Mouse (Mus musculus) liver, embryonic 16.5 days (tissue): ENCODE measurements at regions not wholly inside any gene's neighbourhood (a gene's known extent, or its start where the extent isn't known, plus 50 kb on each side); places are given as distances from the start of the nearest gene placed in this dataset.

Experiments
- ATAC-seq: fragments of 200-750 bp; cut with Nextera tagmentation; 2 replicates; pipeline ENCODE4 v1.8.0; 2017; ENCODE audit warnings: low read depth, mild to moderate bottlenecking, moderate number of reproducible peaks, moderate library complexity
- H3K27ac ChIP-seq: fragments of 300-500 bp; sonication (generic); 2 replicates; pipeline ENCODE4 v1.5.1; 2014; ENCODE audit warnings: mild to moderate bottlenecking, low read length
- H3K27me3 ChIP-seq: fragments of 300-500 bp; sonication (generic); 2 replicates; pipeline ENCODE4 v1.6.1; 2014; ENCODE audit warnings: low read depth, low read length, mixed read lengths; ENCODE audit not compliant: control insufficient read depth, insufficient read depth
- H3K36me3 ChIP-seq: fragments of 300-500 bp; sonication (generic); 2 replicates; pipeline ENCODE4 v1.6.1; 2014; ENCODE audit warnings: mild to moderate bottlenecking; ENCODE audit not compliant: control insufficient read depth, insufficient read depth
- H3K4me1 ChIP-seq: fragments of 300-500 bp; sonication (generic); 2 replicates; pipeline ENCODE4 v1.6.1; 2014; ENCODE audit warnings: low read depth, low read length, mixed read lengths; ENCODE audit not compliant: control insufficient read depth
- H3K4me2 ChIP-seq: fragments of 300-500 bp; sonication (generic); 2 replicates; pipeline ENCODE4 v1.6.1; 2014; ENCODE audit warnings: low read depth, low read length, mixed read lengths
- H3K4me3 ChIP-seq: fragments of 300-500 bp; sonication (generic); 2 replicates; pipeline ENCODE4 v1.5.1; 2014; ENCODE audit warnings: low read depth, mild to moderate bottlenecking, low read length
- H3K9ac ChIP-seq: fragments of 300-500 bp; sonication (generic); 2 replicates; pipeline ENCODE4 v1.6.1; 2014; ENCODE audit warnings: low read depth, low read length
- H3K9me3 ChIP-seq: fragments of 300-500 bp; sonication (generic); replicated peaks from 2 replicates; pipeline ENCODE4 v1.6.1; 2016; ENCODE audit warnings: low read length; ENCODE audit not compliant: control insufficient read depth
- WGBS: fragments of 180-500 bp; shearing (Covaris S2); extraction: QIAGEN DNeasy Blood & Tissue Kit; methylation state at CpG from one replicate; pipeline ENCODE4 v1.1.7; 2014; ENCODE audit not compliant: insufficient replicate concordance; 5-methylcytosine and 5-hydroxymethylcytosine counted together

- Histone ChIP-seq H3K4me2 (no peak overlapping the region), H3K4me3 (no peak overlapping the region), H3K9me3 (no peaks in the 10 kb centered on the region), H3K27ac (no peak overlapping the region), H3K27me3 (no peaks in the 10 kb centered on the region), H3K4me1 (peaks cover 16% of the 10 kb centered on the region), H3K36me3 (no peaks in the 10 kb centered on the region), H3K9ac (no peak overlapping the region)
- no peak for ATAC-seq
- WGBS = 76% methylated on average over 4 of the region's 4 CpGs
These were observed 213.2 kb upstream of the P2ry1 start for GRCm38 (mm10) chr3:60789441-60789840.

DNA sequence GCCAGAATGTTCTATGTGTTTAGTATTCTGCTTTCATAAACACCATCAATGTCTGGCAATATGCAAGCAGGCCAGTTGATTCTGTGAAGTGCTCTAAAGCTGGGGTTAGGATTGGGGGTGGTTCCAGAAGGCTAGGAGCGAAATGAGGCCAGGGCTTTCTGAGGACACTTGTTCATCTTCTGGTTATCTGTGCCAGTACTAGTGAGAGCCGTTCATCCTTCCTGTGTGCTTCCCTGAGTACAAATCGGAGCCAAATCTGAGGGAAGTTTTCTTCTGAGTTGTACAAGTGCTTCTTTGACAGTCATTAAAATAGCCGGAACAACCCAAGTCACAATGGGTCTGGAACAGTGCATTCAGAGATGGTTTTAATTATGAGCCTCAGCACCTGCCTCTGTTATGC is 210.4 kb upstream of the P2ry1 start:
- no peaks in the 10 kb centered on the region for H3K27me3 ChIP-seq
- H3K4me1 ChIP-seq = no peaks in the 10 kb centered on the region; the same call in 1 of the 2 replicates
- ATAC-seq = no peak
- H3K4me2 ChIP-seq = no peak overlapping the region
- H3K27ac ChIP-seq = no peak overlapping the region
- H3K9me3 ChIP-seq = no peaks in the 10 kb centered on the region
- 65% methylated on average over 4 of the region's 4 CpGs for WGBS
- H3K4me3 ChIP-seq = no peak overlapping the region
- no peak overlapping the region for H3K9ac ChIP-seq
- no peaks in the 10 kb centered on the region for H3K36me3 ChIP-seq

GRCm38 (mm10) chr3:60796207-60796606 is 206.4 kb upstream of the P2ry1 start:
- H3K36me3 ChIP-seq = no peaks in the 10 kb centered on the region
- H3K27me3 ChIP-seq = no peaks in the 10 kb centered on the region
- no peaks in the 10 kb centered on the region for H3K9me3 ChIP-seq
- no peak overlapping the region for H3K27ac ChIP-seq
- H3K9ac ChIP-seq = no peak overlapping the region
- ATAC-seq = no peak
- H3K4me3 ChIP-seq = no peak overlapping the region
- H3K4me1 ChIP-seq = no peaks in the 10 kb centered on the region
- WGBS = 31% methylated on average over 2 of the region's 2 CpGs
- no peak overlapping the region for H3K4me2 ChIP-seq

DNA sequence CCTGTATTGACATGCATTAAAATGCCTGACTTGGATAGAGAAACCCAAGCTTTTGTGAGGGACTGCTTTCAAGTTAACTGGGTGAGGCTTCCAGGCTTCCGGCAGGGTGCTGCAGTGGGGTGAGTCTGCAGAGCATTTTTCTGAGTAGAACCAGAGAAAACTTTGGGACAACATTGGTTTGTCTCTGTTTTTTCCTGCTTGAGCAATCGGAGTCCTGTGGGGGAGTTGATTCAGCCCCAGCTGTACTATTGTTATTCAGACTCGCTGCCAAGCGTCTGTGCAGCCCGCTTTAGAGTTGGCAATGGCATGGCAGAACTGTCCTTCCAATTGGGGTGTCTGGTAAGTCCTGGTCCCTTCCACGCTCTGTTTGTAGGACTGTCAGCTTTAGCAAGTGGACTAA is 204.8 kb upstream of the P2ry1 start:
- Histone ChIP-seq H3K4me2 (no peak overlapping the region), H3K9me3 (no peaks in the 10 kb centered on the region), H3K9ac (no peak overlapping the region), H3K36me3 (no peaks in the 10 kb centered on the region), H3K27ac (no peak overlapping the region), H3K27me3 (no peaks in the 10 kb centered on the region), H3K4me3 (no peak overlapping the region), H3K4me1 (no peaks in the 10 kb centered on the region)
- ATAC-seq = no peak
- 82% methylated on average over 6 of the region's 6 CpGs for WGBS

DNA sequence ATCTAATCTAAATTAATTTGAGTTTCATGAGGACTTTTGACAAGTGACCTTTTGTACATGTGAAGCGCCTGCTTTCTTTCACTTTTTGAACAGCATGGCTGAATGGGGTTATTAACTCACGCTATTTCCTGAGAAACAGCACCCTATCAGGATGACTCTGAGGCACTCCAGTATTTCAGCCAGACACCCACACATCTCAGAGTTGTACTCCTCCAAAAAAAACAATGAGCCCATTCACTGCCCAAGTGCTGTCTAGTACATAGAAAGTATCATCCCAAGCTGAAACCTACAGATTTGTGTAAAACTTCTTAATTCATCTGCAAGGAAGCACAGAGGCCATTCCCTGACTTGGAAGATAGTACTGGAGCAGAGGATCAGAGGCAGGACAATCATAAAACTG is 204.1 kb upstream of the P2ry1 start:
- 87% methylated on average over 2 of the region's 2 CpGs for WGBS
- no peak for ATAC-seq

DNA sequence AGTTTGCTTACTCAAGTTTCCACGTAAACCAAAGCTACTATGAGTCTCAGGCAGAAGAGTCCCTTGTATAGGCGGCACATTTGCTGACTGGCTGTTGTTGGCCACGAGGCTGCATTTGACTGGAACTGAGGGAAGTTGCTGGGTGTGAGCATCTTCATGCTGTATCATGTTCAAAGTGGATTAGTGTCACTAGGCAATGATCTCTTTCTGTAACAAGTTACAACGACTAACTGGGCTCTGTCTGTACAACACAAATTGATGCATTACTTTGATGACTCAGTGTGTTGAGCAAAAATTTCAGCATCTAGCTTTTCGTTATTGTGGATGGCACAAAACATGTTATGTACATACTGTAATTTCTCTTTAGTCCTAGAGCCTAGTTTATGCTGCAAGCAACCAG is 203.7 kb upstream of the P2ry1 start:
- Histone ChIP-seq H3K9me3 (no peaks in the 10 kb centered on the region), H3K9ac (no peak overlapping the region), H3K4me3 (no peak overlapping the region), H3K27ac (no peak overlapping the region), H3K36me3 (no peaks in the 10 kb centered on the region), H3K4me2 (no peak overlapping the region), H3K4me1 (no peaks in the 10 kb centered on the region), H3K27me3 (no peaks in the 10 kb centered on the region)
- 70% methylated on average over 5 of the region's 5 CpGs for WGBS
- ATAC-seq = no peak

More for the DNA sequence above, 204.1 kb upstream of the P2ry1 start:
- Histone ChIP-seq H3K9ac (no peak overlapping the region), H3K4me2 (no peak overlapping the region), H3K36me3 (no peaks in the 10 kb centered on the region), H3K27ac (no peak overlapping the region), H3K9me3 (no peaks in the 10 kb centered on the region), H3K4me3 (no peak overlapping the region), H3K4me1 (no peaks in the 10 kb centered on the region), H3K27me3 (no peaks in the 10 kb centered on the region)

DNA sequence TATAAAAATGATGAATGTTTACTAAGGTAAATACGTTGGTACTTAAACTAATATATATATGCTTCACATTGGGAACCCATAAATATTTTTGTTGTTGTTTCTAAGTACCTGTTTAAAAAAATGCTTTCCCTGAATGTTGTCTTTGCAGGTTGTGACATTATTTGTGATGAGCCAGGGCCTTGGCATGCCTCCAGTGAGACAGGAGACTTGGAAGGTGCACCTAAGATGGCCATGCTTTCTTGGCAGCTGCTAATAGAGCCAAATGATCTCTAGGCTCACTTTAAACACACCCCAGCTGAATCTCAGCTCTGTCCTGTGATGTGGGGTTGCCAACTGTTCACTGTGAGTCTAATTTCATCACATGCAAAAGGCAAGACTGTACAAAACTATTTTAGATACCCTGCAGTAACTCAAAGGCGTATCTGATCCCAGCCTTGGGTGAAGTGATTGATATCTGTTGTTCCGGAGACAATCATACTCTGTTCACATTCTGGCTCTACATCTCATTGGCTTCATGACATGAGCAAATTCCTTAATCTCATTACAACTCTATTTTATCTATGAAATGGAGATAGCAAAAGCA is 197.8 kb upstream of the P2ry1 start:
- Histone ChIP-seq H3K4me2 (no peak overlapping the region), H3K4me3 (no peak overlapping the region), H3K9ac (no peak overlapping the region), H3K27me3 (no peaks in the 10 kb centered on the region), H3K9me3 (no peaks in the 10 kb centered on the region), H3K27ac (no peak overlapping the region), H3K36me3 (no peaks in the 10 kb centered on the region), H3K4me1 (no peaks in the 10 kb centered on the region)
- WGBS = 77% methylated on average over 3 of the region's 3 CpGs
- no peak for ATAC-seq

- Histone ChIP-seq H3K9ac (no peak overlapping the region), H3K4me3 (no peak overlapping the region)
These were observed 190.7 kb upstream of the P2ry1 start for GRCm38 (mm10) chr3:60811924-60812323.

DNA sequence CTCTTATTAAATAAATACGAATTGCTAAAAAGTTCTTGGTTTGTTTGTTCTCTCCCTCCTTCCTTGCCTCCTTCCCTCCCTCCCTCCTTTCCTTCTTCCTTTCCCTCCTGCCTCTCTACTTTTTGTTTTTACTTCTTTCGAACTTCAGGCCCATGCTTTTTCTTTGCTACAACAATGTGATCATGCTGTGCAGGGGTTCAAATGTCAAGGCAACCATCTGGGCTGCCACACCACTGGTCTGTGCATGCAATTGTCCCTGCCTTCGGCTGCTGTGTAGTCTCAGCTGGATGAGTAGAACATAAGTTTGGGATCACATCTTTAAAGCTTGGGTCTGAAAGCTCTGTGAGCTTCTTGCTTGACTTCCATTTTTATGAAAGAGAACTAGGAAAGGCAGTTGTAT is 189.1 kb upstream of the P2ry1 start:
- WGBS = 66% methylated on average over 3 of the region's 3 CpGs
- H3K4me3 ChIP-seq = no peak overlapping the region
- no peaks in the 10 kb centered on the region for H3K36me3 ChIP-seq
- no peaks in the 10 kb centered on the region for H3K9me3 ChIP-seq
- no peak overlapping the region for H3K27ac ChIP-seq
- no peak overlapping the region for H3K4me2 ChIP-seq
- ATAC-seq = no peak
- no peaks in the 10 kb centered on the region for H3K27me3 ChIP-seq
- H3K9ac ChIP-seq = no peak overlapping the region
- peaks cover 2% of the 10 kb centered on the region for H3K4me1 ChIP-seq

More at GRCm38 (mm10) chr3:60811924-60812323, 190.7 kb upstream of the P2ry1 start:
- WGBS = 67% methylated on average over 5 of the region's 5 CpGs
- no peaks in the 10 kb centered on the region for H3K36me3 ChIP-seq
- H3K27ac ChIP-seq = no peak overlapping the region
- no peak for ATAC-seq
- no peaks in the 10 kb centered on the region; the same call in 1 of the 2 replicates for H3K4me1 ChIP-seq
- H3K9me3 ChIP-seq = no peaks in the 10 kb centered on the region
- H3K4me2 ChIP-seq = no peak overlapping the region
- H3K27me3 ChIP-seq = no peaks in the 10 kb centered on the region
